Mouse (Mus musculus): ENCODE measurements at regions not wholly inside any gene's neighbourhood (a gene's known extent, or its start where the extent isn't known, plus 50 kb on each side); places are given as distances from the start of the nearest gene placed in this dataset.
A peak's percentile ranks its signal among the peaks of the same experiment; 100 is the strongest.
"Not testable (repeated sequence)": the region's sequence is repeated elsewhere in the genome, so short reads cannot be mapped to it uniquely, and the experiment has no call there.

DNA sequence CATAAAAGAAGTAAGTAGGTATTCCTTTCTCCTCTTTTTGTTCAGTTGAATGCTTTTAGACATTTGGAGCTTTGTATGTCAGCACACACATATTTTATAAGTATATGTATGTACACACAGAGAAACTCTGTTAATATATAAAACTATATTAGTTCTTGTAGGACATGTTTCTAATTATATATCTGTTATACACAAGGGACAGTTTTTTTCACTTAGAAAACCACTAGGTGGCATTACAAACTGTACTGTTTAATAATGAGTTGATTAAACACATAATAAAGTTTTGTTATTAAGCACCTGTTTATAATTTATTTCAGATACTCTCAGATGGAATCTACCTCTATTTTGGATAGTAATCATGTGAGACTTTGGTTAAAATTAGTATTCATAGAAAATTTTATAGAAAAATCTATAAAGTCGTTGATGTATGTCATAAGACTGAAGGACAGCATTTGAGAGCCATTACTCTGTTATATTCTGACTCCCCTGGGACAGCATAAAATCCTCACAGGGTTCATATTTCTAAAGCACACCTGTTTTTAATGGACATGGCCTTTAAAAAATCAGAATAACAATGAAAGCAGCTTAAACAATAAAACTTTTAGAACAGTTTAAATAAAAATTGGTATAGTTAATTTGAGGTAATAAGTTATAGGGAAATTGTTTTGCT, 158.4 kb upstream of the Gm21293 start:
- H3K9ac ChIP-seq (ENCODE audit: low read depth, low read length) = no peak overlapping the region
- peak; percentile 52 for TF ChIP-seq CTCF (IDR thresholded peaks at IDR 0.05; ENCODE audit: low read depth)
- H3K27ac ChIP-seq = no peak overlapping the region
- no peak overlapping the region for H3K4me3 ChIP-seq (replicated peaks; ENCODE audit: low read depth, low read length)
- ATAC-seq (replicated peaks; ENCODE audit: low FRiP score, low read depth) (no peak), DNase-seq (ENCODE audit: low spot score) (peak; percentile 44)
- no peaks in the 10 kb centered on the region for H3K9me3 ChIP-seq (replicated peaks; ENCODE audit: low read length)
- H3K4me2 ChIP-seq (ENCODE audit: low read length) = no peak overlapping the region
- no peaks in the 10 kb centered on the region for H3K36me3 ChIP-seq (ENCODE audit: insufficient read depth, low read length)
- no peaks in the 10 kb centered on the region for H3K4me1 ChIP-seq (replicated peaks; ENCODE audit: insufficient read depth, low read length)
- WGBS = 58% methylated on average over 1 of the region's 1 CpGs
- H3K27me3 ChIP-seq (ENCODE audit: insufficient read depth, low read length) = no peaks in the 10 kb centered on the region

DNA sequence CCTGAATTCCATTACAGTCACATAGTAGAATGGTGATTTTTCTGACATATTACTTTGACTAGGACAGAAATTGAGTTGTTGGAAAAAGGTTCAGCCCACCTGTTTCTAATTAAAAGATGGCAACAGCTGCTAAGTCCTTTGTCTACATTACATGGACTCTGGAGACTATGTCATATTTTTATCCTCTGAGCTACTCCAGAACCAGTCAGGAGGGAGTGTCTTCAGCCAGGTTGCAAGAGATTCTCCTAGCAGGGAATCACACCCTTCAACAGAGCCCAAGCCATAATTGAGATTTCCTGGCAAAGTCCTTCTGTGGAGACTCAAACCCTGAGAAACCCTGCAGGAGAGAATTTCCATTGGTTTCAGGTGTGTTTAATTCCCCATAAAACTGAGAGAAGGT, 123.2 kb upstream of the Gm21293 start:
- Histone ChIP-seq H3K4me1 (replicated peaks; ENCODE audit: insufficient read depth, low read length) (no peaks in the 10 kb centered on the region), H3K9ac (ENCODE audit: low read depth, low read length) (no peak overlapping the region), H3K9me3 (replicated peaks; ENCODE audit: low read length) (no peaks in the 10 kb centered on the region), H3K27ac (no peak overlapping the region), H3K27me3 (ENCODE audit: insufficient read depth, low read length) (no peaks in the 10 kb centered on the region), H3K4me3 (replicated peaks; ENCODE audit: low read depth, low read length) (no peak overlapping the region), H3K4me2 (ENCODE audit: low read length) (no peak overlapping the region), H3K36me3 (ENCODE audit: insufficient read depth, low read length) (no peaks in the 10 kb centered on the region)
- no peak for ATAC-seq (replicated peaks; ENCODE audit: low FRiP score, low read depth)
- no peak for DNase-seq (ENCODE audit: low spot score)
- TF ChIP-seq CTCF (IDR thresholded peaks at IDR 0.05; ENCODE audit: low read depth) = no peak

DNA sequence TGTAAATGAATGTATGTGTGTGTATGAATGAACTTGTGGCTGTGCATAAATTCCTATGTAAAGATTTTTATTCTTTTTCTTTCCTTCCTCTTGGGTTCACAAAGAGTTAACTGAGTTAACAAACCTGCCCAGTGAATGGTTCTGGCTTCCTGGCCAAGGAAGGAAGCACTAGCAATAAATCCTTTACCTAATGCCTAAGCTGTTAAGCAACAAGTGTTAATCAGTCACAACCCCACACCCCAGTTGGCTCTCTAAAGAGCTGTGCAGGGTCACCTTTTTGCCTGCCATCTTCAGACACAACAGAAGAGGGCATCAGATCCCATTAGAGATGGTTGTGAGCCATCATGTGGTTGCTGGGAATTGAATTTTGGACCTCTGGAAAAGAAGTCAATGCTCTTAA, 121.2 kb upstream of the Gm21293 start:
- no peak for TF ChIP-seq CTCF (IDR thresholded peaks at IDR 0.05; ENCODE audit: low read depth)
- Histone ChIP-seq H3K4me3 (replicated peaks; ENCODE audit: low read depth, low read length) (no peak overlapping the region), H3K9ac (ENCODE audit: low read depth, low read length) (no peak overlapping the region), H3K4me2 (ENCODE audit: low read length) (no peak overlapping the region), H3K27me3 (ENCODE audit: insufficient read depth, low read length) (no peaks in the 10 kb centered on the region), H3K9me3 (replicated peaks; ENCODE audit: low read length) (no peaks in the 10 kb centered on the region), H3K27ac (no peak overlapping the region), H3K4me1 (replicated peaks; ENCODE audit: insufficient read depth, low read length) (no peaks in the 10 kb centered on the region), H3K36me3 (ENCODE audit: insufficient read depth, low read length) (no peaks in the 10 kb centered on the region)
- DNase-seq (ENCODE audit: low spot score) (peak; percentile 16), ATAC-seq (replicated peaks; ENCODE audit: low FRiP score, low read depth) (no peak; the same call in 1 of the 2 replicates)

DNA sequence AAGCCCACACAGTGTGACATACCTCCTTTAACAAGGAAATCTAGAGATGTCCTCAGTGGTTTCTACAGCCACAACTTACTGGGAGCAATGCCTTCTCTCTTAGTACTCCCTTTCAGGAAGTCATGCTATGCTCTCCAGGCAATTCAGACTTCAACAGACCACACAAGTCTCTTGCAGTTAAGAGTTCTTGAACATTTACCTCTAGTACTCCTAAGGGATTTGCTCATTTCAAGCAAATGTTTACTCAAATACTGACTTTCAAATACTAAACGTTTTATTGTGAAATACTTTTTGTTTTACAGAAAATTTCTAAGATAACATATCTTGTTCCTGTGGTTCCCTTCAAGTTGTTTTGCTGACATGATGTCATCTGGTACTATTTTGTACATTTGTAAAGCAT, 114.6 kb upstream of the Gm21293 start:
- 58% methylated on average over 1 of the region's 1 CpGs for WGBS
- no peak for DNase-seq (ENCODE audit: low spot score)
- H3K4me1 ChIP-seq (replicated peaks; ENCODE audit: insufficient read depth, low read length) = no peaks in the 10 kb centered on the region
- no peak for TF ChIP-seq CTCF (IDR thresholded peaks at IDR 0.05; ENCODE audit: low read depth)
- H3K4me2 ChIP-seq (ENCODE audit: low read length) = no peak overlapping the region
- no peaks in the 10 kb centered on the region for H3K9me3 ChIP-seq (replicated peaks; ENCODE audit: low read length)
- no peak overlapping the region for H3K9ac ChIP-seq (ENCODE audit: low read depth, low read length)
- no peaks in the 10 kb centered on the region for H3K27me3 ChIP-seq (ENCODE audit: insufficient read depth, low read length)
- H3K27ac ChIP-seq = no peak overlapping the region
- H3K4me3 ChIP-seq (replicated peaks; ENCODE audit: low read depth, low read length) = no peak overlapping the region
- no peaks in the 10 kb centered on the region for H3K36me3 ChIP-seq (ENCODE audit: insufficient read depth, low read length)
- ATAC-seq (replicated peaks; ENCODE audit: low FRiP score, low read depth) = no peak

DNA sequence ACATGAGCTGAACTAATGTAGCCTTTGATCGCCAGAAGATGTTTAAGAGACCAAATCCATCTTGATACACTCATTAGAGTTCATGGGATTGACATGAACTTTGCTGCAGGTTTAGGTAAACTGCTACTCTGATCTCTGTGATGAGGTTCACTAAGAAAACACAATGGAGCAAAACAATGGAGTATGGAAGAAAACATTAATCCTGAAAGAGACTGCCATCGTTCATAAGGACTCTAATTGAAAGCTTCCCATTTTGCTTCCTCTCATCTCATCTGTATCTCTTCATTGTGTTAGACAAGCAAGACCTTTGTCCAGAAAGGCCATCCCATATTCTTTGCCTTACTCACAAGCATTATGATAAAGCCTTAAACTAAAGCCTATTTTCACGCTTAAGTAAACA, 110.0 kb upstream of the Gm21293 start:
- H3K4me3 ChIP-seq (replicated peaks; ENCODE audit: low read depth, low read length) = no peak overlapping the region
- 67% methylated on average over 3 of the region's 3 CpGs for WGBS
- DNase-seq (ENCODE audit: low spot score) = no peak
- no peaks in the 10 kb centered on the region for H3K36me3 ChIP-seq (ENCODE audit: insufficient read depth, low read length)
- H3K9me3 ChIP-seq (replicated peaks; ENCODE audit: low read length) = no peaks in the 10 kb centered on the region
- H3K27ac ChIP-seq = no peak overlapping the region
- no peaks in the 10 kb centered on the region for H3K27me3 ChIP-seq (ENCODE audit: insufficient read depth, low read length)
- ATAC-seq (replicated peaks; ENCODE audit: low FRiP score, low read depth) = no peak
- no peak overlapping the region for H3K4me2 ChIP-seq (ENCODE audit: low read length)
- TF ChIP-seq CTCF (IDR thresholded peaks at IDR 0.05; ENCODE audit: low read depth) = no peak
- no peaks in the 10 kb centered on the region for H3K4me1 ChIP-seq (replicated peaks; ENCODE audit: insufficient read depth, low read length)
- H3K9ac ChIP-seq (ENCODE audit: low read depth, low read length) = no peak overlapping the region

DNA sequence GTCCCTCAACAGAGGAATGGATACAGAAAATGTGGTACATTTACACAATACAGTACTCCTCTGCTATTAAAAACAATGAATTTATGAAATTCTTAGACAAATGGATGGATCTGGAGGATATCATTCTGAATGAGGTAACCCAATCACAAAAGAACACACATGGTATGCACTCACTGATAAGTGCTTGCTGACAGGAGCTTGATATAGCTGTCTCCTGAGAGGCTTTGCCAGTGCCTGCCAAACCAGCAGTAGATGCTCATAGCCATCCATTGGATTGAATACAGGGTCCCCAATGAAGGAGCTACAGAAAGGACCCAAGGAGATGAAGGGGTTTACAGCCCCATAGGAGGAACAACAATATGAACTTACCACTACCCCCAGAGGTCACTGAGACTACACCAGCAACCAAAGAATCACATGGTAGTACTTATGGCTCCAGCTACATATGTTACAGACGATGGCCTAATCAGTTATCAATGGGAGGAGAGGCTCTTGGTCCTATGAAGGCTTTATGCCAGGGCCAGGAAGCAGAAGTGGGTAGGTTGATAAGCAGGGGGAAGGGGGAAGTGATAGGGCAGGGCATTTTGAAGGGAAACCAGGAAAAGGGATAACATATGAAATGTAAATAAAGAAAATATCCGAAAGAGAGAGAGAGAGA, 100.9 kb upstream of the Gm21293 start:
- H3K27me3 ChIP-seq (ENCODE audit: insufficient read depth, low read length); H3K27ac ChIP-seq; H3K9ac ChIP-seq (ENCODE audit: low read depth, low read length); ATAC-seq (replicated peaks; ENCODE audit: low FRiP score, low read depth); H3K4me2 ChIP-seq (ENCODE audit: low read length); H3K4me1 ChIP-seq (replicated peaks; ENCODE audit: insufficient read depth, low read length); DNase-seq (ENCODE audit: low spot score); H3K9me3 ChIP-seq (replicated peaks; ENCODE audit: low read length); H3K36me3 ChIP-seq (ENCODE audit: insufficient read depth, low read length); H3K4me3 ChIP-seq (replicated peaks; ENCODE audit: low read depth, low read length): not testable (repeated sequence)
- WGBS = 86% methylated on average over 2 of the region's 2 CpGs

DNA sequence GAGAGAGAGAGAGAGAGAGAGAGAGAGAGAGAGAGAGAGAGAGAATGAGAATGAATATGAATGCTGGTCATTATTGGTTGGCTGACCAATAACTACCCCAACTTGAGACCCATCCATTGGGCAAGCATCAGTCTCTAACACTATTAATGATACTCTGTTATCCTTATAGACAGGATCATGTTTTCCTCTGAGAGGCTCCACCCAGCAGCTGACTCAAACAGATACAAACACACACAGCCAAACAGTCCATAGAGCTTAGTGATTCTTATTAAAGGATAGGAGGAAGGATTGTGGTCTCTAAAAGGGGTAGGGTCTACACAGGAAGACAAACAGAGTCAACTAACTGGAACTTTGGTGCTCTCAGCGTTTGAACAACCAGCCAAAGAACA, 100.4 kb upstream of the Gm21293 start:
- no peak for TF ChIP-seq CTCF (IDR thresholded peaks at IDR 0.05; ENCODE audit: low read depth)
- 89% methylated on average over 1 of the region's 1 CpGs for WGBS
- Histone ChIP-seq H3K9ac (ENCODE audit: low read depth, low read length) (no peak overlapping the region), H3K4me1 (replicated peaks; ENCODE audit: insufficient read depth, low read length) (no peaks in the 10 kb centered on the region), H3K4me3 (replicated peaks; ENCODE audit: low read depth, low read length) (no peak overlapping the region), H3K27me3 (ENCODE audit: insufficient read depth, low read length) (no peaks in the 10 kb centered on the region), H3K9me3 (replicated peaks; ENCODE audit: low read length) (no peaks in the 10 kb centered on the region), H3K4me2 (ENCODE audit: low read length) (no peak overlapping the region), H3K36me3 (ENCODE audit: insufficient read depth, low read length) (no peaks in the 10 kb centered on the region), H3K27ac (no peak overlapping the region)
- ATAC-seq (replicated peaks; ENCODE audit: low FRiP score, low read depth) (no peak), DNase-seq (ENCODE audit: low spot score) (no peak)
